Mouse (Mus musculus) embryo, embryonic 9.5 days (tissue): Measurements from ENCODE around the gene Iltifb.
"Not testable (repeated sequence)": the region's sequence is repeated elsewhere in the genome, so short reads cannot be mapped to it uniquely, and the experiment has no call there.

Experiments
- DNase-seq: peaks from one replicate; pipeline ENCODE4 v3.0.0-alpha.2; 2017; ENCODE audit errors: extremely low spot score

Gene Iltifb

GRCm38 (mm10) chr10:118294938-118295337 lies at the start of gene Iltifb:
TSS of gene Iltifb (minus strand) at chr10:118295038.
- DNase-seq, result no peak

GRCm38 (mm10) chr10:118343155-118343554 lies 48.3 kb upstream of the Iltifb start, which contains the start of gene Gm9046:
TSS of gene Gm9046 (minus strand) at chr10:118343255.
- DNase-seq, result not testable (repeated sequence)

- not testable (repeated sequence) for DNase-seq
Observed at GRCm38 (mm10) chr10:118337731-118338130, 42.9 kb upstream of the Iltifb start, which contains the start of gene Gm9045. TSS of gene Gm9045 (minus strand) at chr10:118337831.

- DNase-seq, result not testable (repeated sequence)
Observed at GRCm38 (mm10) chr10:118332308-118332707, 37.5 kb upstream of the Iltifb start, which contains the start of gene Gm9044. TSS of gene Gm9044 (minus strand) at chr10:118332408.

GRCm38 (mm10) chr10:118326869-118327268 lies 32.0 kb upstream of the Iltifb start, which contains the start of gene Gm9040:
TSS of gene Gm9040 (minus strand) at chr10:118326969.
- DNase-seq, result not testable (repeated sequence)

GRCm38 (mm10) chr10:118319024-118319423 lies 24.2 kb upstream of the Iltifb start:
- DNase-seq, result no peak

- DNase-seq, result not testable (repeated sequence)
Observed at GRCm38 (mm10) chr10:118302133-118302532, 7.3 kb upstream of the Iltifb start.

GRCm38 (mm10) chr10:118283016-118283415 lies 11.8 kb downstream of the Iltifb start:
- not testable (repeated sequence) for DNase-seq

GRCm38 (mm10) chr10:118282565-118282964 lies 12.3 kb downstream of the Iltifb start:
- not testable (repeated sequence) for DNase-seq

- DNase-seq, result not testable (repeated sequence)
Observed at GRCm38 (mm10) chr10:118278069-118278468, 16.8 kb downstream of the Iltifb start.

GRCm38 (mm10) chr10:118271416-118271815 lies 23.4 kb downstream of the Iltifb start:
- DNase-seq, result not testable (repeated sequence)

GRCm38 (mm10) chr10:118268812-118269211 lies 26.0 kb downstream of the Iltifb start:
- DNase-seq, result not testable (repeated sequence)

- not testable (repeated sequence) for DNase-seq
Observed at GRCm38 (mm10) chr10:118258388-118258787, 36.5 kb downstream of the Iltifb start, which contains the start of gene Gm32802. TSS of gene Gm32802 (plus strand) at chr10:118258688.

GRCm38 (mm10) chr10:118250852-118251295 lies 44.0 kb downstream of the Iltifb start:
- DNase-seq, result peak; percentile 59

- not testable (repeated sequence) for DNase-seq
Observed at GRCm38 (mm10) chr10:118249006-118249595, 45.7 kb downstream of the Iltifb start.

- DNase-seq, result not testable (repeated sequence)
Observed at GRCm38 (mm10) chr10:118240680-118241079, 54.2 kb downstream of the Iltifb start, which contains the start of gene Gm32717. TSS of gene Gm32717 (minus strand) at chr10:118240780.
